Mouse (Mus musculus): ENCODE results near the gene Cpn2.

- TF ChIP-seq CTCF (IDR thresholded peaks at IDR 0.05) (no peak), EP300 (IDR thresholded peaks at IDR 0.05) (no peak)
These were observed 29.4 kb upstream of the Cpn2 start for GRCm38 (mm10) chr16:30296601-30297275.

Data from lung, postnatal 0 days (tissue).